Mouse (Mus musculus): Measurements from ENCODE around the gene Ttll7.

Gene Ttll7

DNA sequence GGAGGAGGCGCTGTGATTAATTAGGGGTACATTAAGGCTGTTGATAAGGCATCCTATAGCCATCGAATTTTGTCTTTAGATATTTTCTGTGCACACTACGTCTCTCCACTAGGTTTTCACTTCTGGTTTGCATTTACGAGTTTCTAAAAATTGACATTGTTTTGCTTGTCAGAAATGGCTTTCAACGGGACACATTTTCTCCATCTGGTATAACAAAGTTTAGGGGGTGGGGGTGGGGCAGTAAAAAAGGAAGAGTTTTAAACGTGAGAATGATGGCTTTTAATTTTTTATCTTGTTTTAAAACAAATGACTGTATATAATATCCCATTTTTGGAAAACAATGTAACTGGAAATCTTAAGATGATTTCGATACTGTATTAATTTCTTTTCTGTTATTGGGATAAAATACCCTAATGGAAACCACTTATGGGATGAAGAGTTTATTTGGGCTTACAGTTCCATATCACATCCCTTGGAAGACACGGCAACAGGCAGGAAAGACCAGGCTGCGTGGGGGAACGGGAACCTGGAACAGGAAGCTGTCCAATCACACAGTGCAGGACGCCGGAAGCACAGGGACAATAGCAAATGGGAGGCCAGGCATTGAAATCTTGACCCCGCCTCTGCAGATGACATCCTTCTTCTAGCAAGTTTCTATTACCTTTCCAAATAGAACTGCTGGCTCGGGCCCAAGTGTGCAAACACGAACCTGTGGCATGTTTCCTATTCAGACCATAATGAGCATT is 142.7 kb downstream of the Ttll7 start:
- no peak for DNase-seq (ENCODE audit: low spot score)

- DNase-seq (ENCODE audit: low spot score) = no peak
These were observed 147.0 kb downstream of the Ttll7 start for GRCm38 (mm10) chr3:146999148-146999547.

DNA sequence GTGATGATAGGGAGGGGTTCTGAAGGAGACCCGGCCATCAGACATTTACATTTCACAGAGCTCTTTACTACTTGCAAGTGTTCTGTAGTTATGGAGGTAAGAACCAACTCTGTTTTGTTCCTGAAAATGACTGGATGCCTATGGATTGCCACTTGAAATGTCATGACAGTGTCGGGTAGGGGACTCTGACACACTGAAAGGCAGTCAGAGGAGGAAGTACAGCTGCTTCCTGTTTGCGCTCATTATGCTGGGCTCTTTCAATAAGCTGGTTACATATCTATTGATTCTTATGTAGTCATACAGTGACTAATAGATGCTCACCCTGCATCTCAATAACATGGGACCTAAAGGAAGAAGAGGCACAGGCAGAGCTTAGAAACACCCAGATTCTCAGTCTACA is 148.8 kb downstream of the Ttll7 start:
- no peak for DNase-seq (ENCODE audit: low spot score)

- DNase-seq (ENCODE audit: low spot score) = no peak
These were observed 149.4 kb downstream of the Ttll7 start for GRCm38 (mm10) chr3:147001557-147001956.

DNA sequence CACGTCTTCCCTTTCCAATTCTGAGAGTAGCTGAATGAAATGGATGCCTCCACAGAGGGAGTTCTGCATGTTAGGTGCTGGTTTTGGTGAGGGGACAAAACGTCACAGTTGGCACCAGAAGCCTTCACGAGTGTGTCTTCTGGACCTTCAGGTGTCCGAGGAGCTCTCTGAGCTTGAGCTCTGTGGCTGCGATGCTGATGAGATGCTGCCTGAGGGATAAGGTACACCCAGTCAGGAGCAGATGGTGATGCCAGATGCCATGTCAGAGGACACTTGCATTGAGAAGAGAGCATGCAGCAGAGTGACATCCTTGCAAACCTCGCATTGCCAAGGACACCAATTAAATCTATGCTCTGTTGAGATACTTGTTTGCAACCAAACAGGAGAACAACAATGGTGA is 164.3 kb downstream of the Ttll7 start:
- no peak for DNase-seq (ENCODE audit: low spot score)

- DNase-seq (ENCODE audit: low spot score) = no peak
These were observed 167.3 kb downstream of the Ttll7 start for GRCm38 (mm10) chr3:147019506-147019905.

- no peak for DNase-seq (ENCODE audit: low spot score)
These were observed 174.1 kb downstream of the Ttll7 start for GRCm38 (mm10) chr3:147026248-147026647.

- DNase-seq (ENCODE audit: low spot score) = no peak
These were observed 176.2 kb downstream of the Ttll7 start for GRCm38 (mm10) chr3:147028382-147028781.

- DNase-seq (ENCODE audit: low spot score) = no peak
These were observed 177.6 kb downstream of the Ttll7 start for GRCm38 (mm10) chr3:147029718-147030117.

DNA sequence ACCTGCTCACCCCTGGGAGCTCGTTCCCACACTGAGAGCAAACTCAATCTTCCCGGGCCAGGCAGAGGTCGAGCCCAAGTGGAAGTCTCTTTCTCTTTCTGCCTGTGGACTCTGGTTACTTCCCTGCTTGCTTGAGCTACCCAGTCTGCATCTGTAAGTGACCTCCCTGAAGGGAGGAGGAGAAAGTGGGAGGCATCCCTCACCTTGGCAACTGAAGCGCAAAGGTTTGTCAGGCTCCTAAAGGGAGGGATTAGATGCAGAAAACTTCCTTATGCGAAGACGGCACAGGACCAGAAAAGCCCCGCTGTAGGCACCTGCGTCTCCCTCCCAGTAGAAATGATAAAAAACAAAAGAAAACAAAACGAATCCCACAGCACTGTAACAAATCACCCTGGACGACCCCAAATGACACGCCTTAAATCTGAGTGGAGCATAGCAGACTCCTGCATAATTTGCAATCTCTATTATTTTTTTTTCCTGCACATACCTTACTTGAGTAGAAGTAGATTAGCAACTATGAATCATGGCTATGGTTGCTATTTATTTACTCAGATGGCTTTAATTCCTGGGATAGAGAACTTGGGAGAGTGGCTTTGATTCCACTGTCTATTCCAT is 178.2 kb downstream of the Ttll7 start:
- DNase-seq (ENCODE audit: low spot score) = no peak

Data from lung, postnatal 25 days (tissue).